In the genomic region with DNA sequence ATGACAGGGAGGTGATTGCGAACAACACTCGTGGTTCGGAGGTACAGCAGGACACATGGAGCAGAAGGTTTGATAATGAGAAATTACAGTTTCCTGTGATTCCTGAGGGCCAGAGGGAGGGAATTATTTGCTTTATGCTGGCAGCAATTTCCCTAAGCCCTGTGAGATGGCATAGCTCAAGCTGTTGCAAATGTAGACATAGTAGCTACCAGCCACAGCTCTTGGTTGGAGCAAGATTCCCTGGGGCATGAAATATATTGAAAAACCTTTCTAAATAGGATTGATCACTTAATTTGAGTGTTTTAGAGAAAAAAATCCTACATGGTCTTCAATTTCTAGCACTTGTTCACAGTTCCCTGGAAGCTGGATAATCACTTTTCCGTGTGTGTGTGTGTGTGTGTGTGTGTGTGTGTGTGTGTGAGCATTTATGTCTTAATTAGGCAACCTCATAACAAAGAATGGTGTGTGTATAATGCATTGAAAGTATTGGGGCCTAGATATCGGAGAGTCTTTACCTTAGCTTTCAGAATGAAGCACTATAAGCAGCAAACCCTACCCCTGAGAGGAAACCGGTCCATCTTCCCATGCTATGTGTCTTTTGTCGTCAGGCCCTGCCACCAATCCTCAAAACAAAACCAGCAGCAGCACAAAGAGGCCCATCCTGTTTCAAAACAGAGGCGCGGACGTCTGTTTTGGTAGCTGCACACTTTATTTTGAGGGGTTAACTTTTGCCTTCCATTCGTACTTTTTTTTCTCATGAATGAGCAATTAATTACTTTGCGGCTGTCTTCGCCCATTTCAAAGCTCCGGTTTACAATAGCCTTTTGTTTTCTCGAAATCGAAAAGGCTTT, we compare ENCODE assay signal across 11 mouse cellular contexts.
DNase-seq lines count a peak whose midpoint lies in the region; ATAC-seq and TF ChIP-seq lines count a peak whose summit lies in the region.
"Had no signal": no experiment of that assay in that cellular context is flagged by ENCODE, and none has a peak within 500 bp of the region (broad histone marks: within the 10 kb centered on the region; RNA-seq: fewer than 3 reads in every experiment).

No protein-coding gene starts in this region.

- H3K9ac ChIP-seq in ES-E14 (ENCODE audit: insufficient read depth, low read depth, low read length, poor library complexity, severe bottlenecking): no peak overlapping the region
- H3K9ac ChIP-seq in hindbrain, embryonic 13.5 days: no peak overlapping the region
- H3K9ac ChIP-seq: limb, embryonic 15.5 days had no signal

- peak; percentile 71 for ATAC-seq in hindbrain, embryonic 13.5 days (ENCODE audit: low FRiP score)
- ATAC-seq in megakaryocyte, adult 5-6 weeks (ENCODE audit: poor library complexity, severe bottlenecking): no peak
- ATAC-seq: lung, postnatal 0 days had no signal

- intact Hi-C loops in gastrocnemius, adult 2 months (cut with DNase I): no loop called here

- in situ Hi-C loops in ES-E14 (cut with MboI; ENCODE audit: low sequenced_read_pairs in 2 of 2, unreplicated experiment in 2 of 2): no loop called here

- no peak for TF ChIP-seq CTCF in gastrocnemius, adult 2 months (IDR thresholded peaks at IDR 0.05)

- H3K27ac ChIP-seq in ES-E14 (ENCODE audit: insufficient read depth, low read depth, low read length, poor library complexity, severe bottlenecking): no peak overlapping the region
- no peak overlapping the region for H3K27ac ChIP-seq in embryonic facial prominence, embryonic 10.5 days (replicated peaks)
- no peak overlapping the region for H3K27ac ChIP-seq in hindbrain, embryonic 13.5 days
- no peak overlapping the region for H3K27ac ChIP-seq in gastrocnemius, adult 2 months
- H3K27ac ChIP-seq: limb, embryonic 15.5 days had no signal

- 0 out of 2 replicates have a peak, but pooled peaks cover 3% of the 10 kb centered on the region for H3K27me3 ChIP-seq in embryonic facial prominence, embryonic 10.5 days (replicated peaks; ENCODE audit: low read depth, poor library complexity, severe bottlenecking)
- no peaks in the 10 kb centered on the region for H3K27me3 ChIP-seq in hindbrain, embryonic 13.5 days
- H3K27me3 ChIP-seq: limb, embryonic 15.5 days had no signal

- H3K4me2 ChIP-seq in hindbrain, embryonic 13.5 days: peak overlapping the region; percentile 44
- H3K4me2 ChIP-seq: limb, embryonic 15.5 days had no signal

- DNase-seq in ES-E14 (ENCODE audit: low read depth, low spot score): peak; percentile 2
- DNase-seq in embryonic facial prominence, embryonic 10.5 days (ENCODE audit: low spot score): peak; percentile 12
- DNase-seq in neural tube, embryonic 10.5 days (ENCODE audit: extremely low spot score, low spot score): peak; percentile 17
- no peak for DNase-seq in gastrocnemius, adult 2 months
- no peak for DNase-seq in adrenal gland, postnatal 25 days
- no peak for DNase-seq in gastrocnemius, postnatal 25 days
- DNase-seq: kidney, adult 2 months had no signal

- WGBS in embryonic facial prominence, embryonic 10.5 days: 37% methylated on average over 16 of the region's 16 CpGs
- 27% methylated on average over 16 of the region's 16 CpGs for WGBS in hindbrain, embryonic 13.5 days

- H3K36me3 ChIP-seq in ES-E14 (ENCODE audit: control insufficient read depth, insufficient read depth, low read length, poor library complexity, severe bottlenecking): no peaks in the 10 kb centered on the region
- H3K36me3 ChIP-seq in embryonic facial prominence, embryonic 10.5 days (replicated peaks): no peaks in the 10 kb centered on the region
- no peaks in the 10 kb centered on the region for H3K36me3 ChIP-seq in hindbrain, embryonic 13.5 days
- H3K36me3 ChIP-seq: limb, embryonic 15.5 days had no signal

- no peak overlapping the region for H3K4me3 ChIP-seq in ES-E14 (ENCODE audit: insufficient read depth in 1 of 2, low read depth in 1 of 2, low read length in 2 of 2, poor library complexity in 1 of 2, severe bottlenecking in 1 of 2)
- H3K4me3 ChIP-seq in embryonic facial prominence, embryonic 10.5 days: no peak overlapping the region
- 0 out of 2 replicates have a peak overlapping the region, but pooled peaks have one; percentile 11 for H3K4me3 ChIP-seq in hindbrain, embryonic 13.5 days
- no peak overlapping the region for H3K4me3 ChIP-seq in gastrocnemius, adult 2 months
- H3K4me3 ChIP-seq: limb, embryonic 15.5 days had no signal

- H3K4me1 ChIP-seq in ES-E14 (ENCODE audit: control insufficient read depth in 2 of 2, insufficient read depth in 2 of 2, low read length in 2 of 2, poor library complexity in 1 of 2): no peaks in the 10 kb centered on the region
- no peaks in the 10 kb centered on the region for H3K4me1 ChIP-seq in embryonic facial prominence, embryonic 10.5 days
- peaks cover 9% of the 10 kb centered on the region for H3K4me1 ChIP-seq in hindbrain, embryonic 13.5 days (replicated peaks)
- H3K4me1 ChIP-seq: limb, embryonic 15.5 days had no signal

- no peaks in the 10 kb centered on the region for H3K9me3 ChIP-seq in ES-E14 (ENCODE audit: control insufficient read depth, insufficient read depth, low read depth, low read length)
- H3K9me3 ChIP-seq in embryonic facial prominence, embryonic 10.5 days: no peaks in the 10 kb centered on the region
- H3K9me3 ChIP-seq in hindbrain, embryonic 13.5 days: no peaks in the 10 kb centered on the region
- H3K9me3 ChIP-seq: limb, embryonic 15.5 days had no signal

TF ChIP-seq in ES-E14, 5 proteins besides CTCF, POLR2A, EP300 and RAD21:
- TF ChIP-seq MAFK (IDR thresholded peaks at IDR 0.05; ENCODE audit: insufficient read depth, low read depth, low read length): no peak
- no peak for TF ChIP-seq CHD2 (IDR thresholded peaks at IDR 0.05; ENCODE audit: low read depth, low read length)
- TF ChIP-seq HCFC1 (IDR thresholded peaks at IDR 0.05; ENCODE audit: borderline replicate concordance, insufficient read depth, low read length): no peak
- no peak for TF ChIP-seq ZC3H11A (IDR thresholded peaks at IDR 0.05; ENCODE audit: borderline replicate concordance, low read depth, low read length)
- no peak for TF ChIP-seq ZNF384 (IDR thresholded peaks at IDR 0.05; ENCODE audit: low read depth, low read length)

Comparison
In these comparisons a context has a peak if more than half of its experiments do, and no peak if none do; other contexts are left out.
1. DNase-seq: peak in ES-E14 (single experiment), embryonic facial prominence, embryonic 10.5 days (single experiment) and neural tube, embryonic 10.5 days (single experiment); none in gastrocnemius, adult 2 months (single experiment), adrenal gland, postnatal 25 days (single experiment) and gastrocnemius, postnatal 25 days (single experiment).